Mouse (Mus musculus) bone marrow, adult 2 months (tissue): ENCODE results near the gene Carns1. TPM values are rescaled to one million over a fixed set of nuclear protein-coding genes. Genes with fewer than 3 reads are reported as not detected.

Experiments used
- H3K27ac ChIP-seq: fragments of 200-500 bp; 2 replicates; pipeline ENCODE4 v1.5.1; 2012; ENCODE audit warnings: low read depth, mild to moderate bottlenecking, control low read depth, inconsistent platforms, low read length; ENCODE audit not compliant: control insufficient read depth, poor library complexity, insufficient read depth
- H3K4me1 ChIP-seq: fragments of 200-500 bp; 2 replicates; pipeline ENCODE4 v1.6.1; 2011; ENCODE audit warnings: low read length; ENCODE audit not compliant: control insufficient read depth, insufficient read depth
- H3K4me3 ChIP-seq: fragments of 200-500 bp; replicated peaks from 2 replicates; pipeline ENCODE3; 2011; ENCODE audit warnings: mild to moderate bottlenecking, low read depth, low read length, control low read depth; ENCODE audit not compliant: control insufficient read depth
- CTCF ChIP-seq: fragments of 200-500 bp; IDR thresholded peaks from 2 replicates; pipeline ENCODE4 v1.5.1; 2011; ENCODE audit warnings: low read length, control low read depth; ENCODE audit not compliant: control insufficient read depth, insufficient read depth
- POLR2A ChIP-seq: fragments of 200-500 bp; IDR thresholded peaks from 2 replicates; pipeline ENCODE4 v1.6.1; 2011; ENCODE audit warnings: low read depth, mild to moderate bottlenecking, control low read depth, low read length, borderline replicate concordance; ENCODE audit not compliant: control insufficient read depth
- WGBS: fragments of 180-500 bp; shearing (Covaris S2); methylation state at CpG from one replicate; pipeline ENCODE4 v1.1.7; 2018; 5-methylcytosine and 5-hydroxymethylcytosine counted together
- polyA plus RNA-seq: library from polyadenylated mRNA; stranded (reverse); fragments of >200 nt; gene quantifications from 2 replicates; pipeline ENCODE4 v1.2.4, GENCODE M21; 2011; ENCODE audit warnings: low replicate concordance; ENCODE audit not compliant: missing spikeins, insufficient read depth, insufficient read length

Gene Carns1
- polyA plus RNA-seq, 1 experiment, result 52.9 TPM

DNA sequence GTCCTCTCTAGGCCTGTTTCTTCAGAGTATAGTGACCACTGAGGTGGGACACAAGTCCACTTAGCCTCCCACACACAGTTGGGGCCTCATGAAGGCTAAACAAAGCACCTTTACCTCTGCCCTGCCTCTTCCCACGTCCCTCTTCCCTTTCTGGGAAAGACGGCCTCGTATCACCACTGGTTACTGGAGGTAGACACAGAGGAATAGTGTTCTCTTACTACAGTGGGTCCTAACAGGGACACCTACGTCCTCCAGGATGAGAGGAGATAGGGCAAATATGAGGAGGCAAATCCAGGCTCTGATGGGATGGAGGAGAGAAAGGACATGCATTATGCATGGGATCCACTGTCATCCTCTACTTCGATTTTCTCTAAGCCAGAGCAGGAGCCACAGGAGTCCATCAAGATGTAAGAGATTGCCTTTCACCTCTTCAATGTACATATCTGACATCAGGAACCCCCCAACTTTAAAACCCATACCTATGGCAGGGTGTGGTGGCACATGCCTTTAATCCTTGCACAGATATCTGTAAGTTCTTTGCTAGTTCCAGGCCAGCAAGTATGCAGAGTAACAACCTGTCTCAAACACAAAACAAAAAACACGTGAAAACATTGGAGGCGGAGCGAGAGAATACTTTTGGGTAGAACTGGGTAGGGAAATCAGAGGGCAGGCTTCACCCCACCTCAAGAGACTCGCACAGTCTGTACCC, 27.3 kb downstream of the Carns1 start:
- H3K4me1 ChIP-seq, result peaks cover 10% of the 10 kb centered on the region

DNA sequence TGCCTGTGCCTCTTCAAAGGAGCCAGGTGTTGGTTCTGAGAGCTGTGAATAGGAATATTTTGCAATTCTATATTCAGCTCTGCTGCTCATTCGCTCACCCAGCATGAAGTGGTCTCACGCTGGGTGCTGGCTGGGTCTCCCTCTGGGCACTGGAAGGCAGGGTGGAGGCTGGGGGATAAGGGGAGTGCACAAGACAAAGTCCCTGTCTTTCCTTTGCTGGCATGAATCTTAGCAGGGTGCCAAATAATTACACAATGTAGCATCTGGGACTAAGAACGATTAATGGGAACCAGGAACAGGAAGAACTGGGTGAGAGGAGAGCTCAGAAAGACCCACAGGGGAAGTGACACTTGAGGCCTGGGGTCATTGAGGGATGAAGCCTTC, 28.3 kb downstream of the Carns1 start:
- Histone ChIP-seq H3K4me1 (peaks cover 11% of the 10 kb centered on the region), H3K27ac (peak overlapping the region; percentile 40), H3K4me3 (no peak overlapping the region)
- TF ChIP-seq CTCF, result no peak
- TF ChIP-seq POLR2A, result no peak
- WGBS, result 47% methylated on average over 3 of the region's 3 CpGs

More for the DNA sequence above, 27.3 kb downstream of the Carns1 start:
- 36% methylated on average over 9 of the region's 9 CpGs for WGBS
- peak overlapping the region; percentile 85 for H3K4me3 ChIP-seq
- peak overlapping the region; percentile 90 for H3K27ac ChIP-seq
- no peak for TF ChIP-seq CTCF
- no peak for TF ChIP-seq POLR2A

- Histone ChIP-seq H3K4me3 (no peak overlapping the region), H3K4me1 (peaks cover 11% of the 10 kb centered on the region), H3K27ac (peak overlapping the region; percentile 16; the same call in 1 of the 2 replicates)
- WGBS, result 78% methylated on average over 12 of the region's 12 CpGs
- no peak for TF ChIP-seq POLR2A
- TF ChIP-seq CTCF, result no peak
Observed at GRCm38 (mm10) chr19:4146366-4147021, 28.8 kb downstream of the Carns1 start.

- no peak for TF ChIP-seq CTCF
- TF ChIP-seq POLR2A, result no peak
- Histone ChIP-seq H3K4me1 (peaks cover 11% of the 10 kb centered on the region), H3K4me3 (no peak overlapping the region), H3K27ac (no peak overlapping the region)
- 89% methylated on average over 5 of the region's 5 CpGs for WGBS
Observed at GRCm38 (mm10) chr19:4145936-4146335, 29.3 kb downstream of the Carns1 start.

DNA sequence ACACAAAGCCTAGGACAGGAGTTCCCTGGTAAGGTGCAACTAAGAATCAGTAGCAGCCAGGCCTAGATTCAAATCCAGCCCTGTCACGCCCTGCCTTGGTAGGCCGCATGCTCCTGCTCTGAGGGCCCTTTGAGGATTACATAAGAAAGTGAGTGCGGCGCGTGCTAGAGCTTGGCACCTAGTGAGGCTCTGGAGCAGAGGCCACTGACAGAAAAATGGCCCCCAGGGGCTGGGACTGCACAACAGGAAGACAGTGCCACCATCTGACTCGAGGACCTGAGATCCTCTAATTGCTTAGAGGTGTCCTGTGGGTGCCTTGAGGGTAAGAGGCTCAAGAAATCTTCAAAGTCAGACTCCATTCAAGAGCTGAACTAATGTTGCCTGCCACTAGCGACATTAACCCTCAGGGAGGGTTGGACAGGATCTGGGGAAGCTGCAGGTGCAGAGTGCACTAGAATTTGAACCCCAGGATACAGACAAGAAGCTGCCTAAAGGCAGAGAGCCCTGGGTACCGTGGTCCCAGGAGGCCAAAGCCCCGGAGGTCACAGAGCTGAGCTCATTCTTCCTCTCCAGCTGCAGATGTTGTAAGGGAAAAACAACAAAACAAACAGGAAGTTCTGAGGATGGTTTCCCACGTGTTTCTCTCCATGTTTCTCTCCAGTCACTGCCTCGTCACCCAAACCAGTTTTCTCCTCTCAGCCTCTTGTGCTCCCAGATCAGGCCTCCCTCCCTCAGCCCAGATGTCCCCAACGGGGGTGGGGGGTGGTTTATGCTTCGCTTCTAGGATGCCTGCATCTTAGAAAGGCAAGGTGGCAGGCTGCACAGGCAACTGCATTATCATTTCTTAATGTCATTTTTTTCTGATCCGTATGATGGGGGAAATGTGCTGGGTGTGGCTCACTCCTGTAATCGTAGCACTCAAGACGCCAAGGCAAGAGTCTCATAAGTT, 30.5 kb downstream of the Carns1 start:
- no peak for TF ChIP-seq CTCF
- no peak for TF ChIP-seq POLR2A
- H3K4me1 ChIP-seq, result peaks cover 9% of the 10 kb centered on the region
- 54% methylated on average over 16 of the region's 16 CpGs for WGBS
- H3K4me3 ChIP-seq, result no peak overlapping the region
- peak overlapping the region; percentile 69 for H3K27ac ChIP-seq

DNA sequence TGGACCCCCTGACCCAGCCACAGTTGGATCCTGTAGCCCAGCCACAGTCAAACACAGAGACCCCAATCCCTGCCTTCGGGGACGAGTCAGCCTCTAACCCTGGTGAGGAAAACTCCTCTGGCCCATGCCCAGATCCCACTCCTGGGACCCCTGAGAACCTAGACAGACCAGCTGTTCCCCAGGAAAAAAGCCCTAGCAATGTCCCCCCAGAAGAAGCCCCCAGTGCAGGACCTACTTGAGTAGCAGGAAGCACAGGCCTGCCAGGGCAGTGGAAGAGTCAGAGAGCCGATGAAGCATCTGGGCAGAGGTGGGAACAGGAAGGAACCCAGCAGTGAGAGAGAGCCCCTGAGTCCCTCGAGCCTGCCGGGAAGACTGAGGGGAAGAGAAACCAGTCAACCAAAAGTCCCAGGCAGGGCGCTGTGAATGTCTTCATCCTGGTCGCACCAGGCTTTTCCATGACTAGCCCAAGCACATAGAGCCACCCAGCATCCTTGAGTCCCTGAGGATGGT, 31.5 kb downstream of the Carns1 start, which contains the start of gene Cabp4:
Gene Cabp4, minus strand, starts transcription at position 275 of the 510 bp plus-strand sequence.
- Histone ChIP-seq H3K4me1 (peaks cover 9% of the 10 kb centered on the region), H3K4me3 (no peak within 1 kb of the TSS), H3K27ac (peak within 1 kb of the TSS; percentile 69)
- WGBS, result 54% methylated on average over 7 of the region's 7 CpGs
- TF ChIP-seq CTCF (no peak), POLR2A (no peak)

GRCm38 (mm10) chr19:4142416-4143173, 32.7 kb downstream of the Carns1 start:
- WGBS, result 87% methylated on average over 18 of the region's 18 CpGs
- TF ChIP-seq CTCF (no peak), POLR2A (no peak; the same call in 1 of the 2 replicates)
- no peak overlapping the region for H3K27ac ChIP-seq
- peaks cover 5% of the 10 kb centered on the region for H3K4me1 ChIP-seq
- H3K4me3 ChIP-seq, result no peak overlapping the region

DNA sequence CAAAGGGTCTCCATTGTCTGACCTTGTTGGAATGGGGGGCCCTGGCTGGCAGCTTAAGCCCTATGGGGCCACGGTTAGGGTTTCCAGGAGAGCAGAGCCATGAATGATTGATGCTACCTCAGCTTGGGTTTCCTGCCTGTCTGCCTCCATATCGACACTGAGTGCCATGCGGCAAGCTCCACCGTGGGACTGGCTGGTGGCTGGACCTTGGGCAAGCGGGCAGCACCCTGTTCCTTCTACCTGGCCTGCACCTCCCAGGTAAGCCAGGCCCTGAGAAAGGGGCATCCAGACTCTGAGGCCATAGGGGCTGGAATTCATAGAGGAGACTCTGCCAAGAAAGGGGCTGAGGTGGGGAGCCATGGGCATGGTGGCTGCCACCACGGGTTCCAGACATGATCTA, 35.1 kb downstream of the Carns1 start:
- peaks cover 2% of the 10 kb centered on the region for H3K4me1 ChIP-seq
- 68% methylated on average over 6 of the region's 6 CpGs for WGBS
- H3K27ac ChIP-seq, result no peak overlapping the region
- TF ChIP-seq POLR2A, result no peak
- TF ChIP-seq CTCF, result no peak
- H3K4me3 ChIP-seq, result no peak overlapping the region
